Mouse (Mus musculus): ENCODE measurements at regions not wholly inside any gene's neighbourhood (a gene's known extent, or its start where the extent isn't known, plus 50 kb on each side); places are given as distances from the start of the nearest gene placed in this dataset.

DNA sequence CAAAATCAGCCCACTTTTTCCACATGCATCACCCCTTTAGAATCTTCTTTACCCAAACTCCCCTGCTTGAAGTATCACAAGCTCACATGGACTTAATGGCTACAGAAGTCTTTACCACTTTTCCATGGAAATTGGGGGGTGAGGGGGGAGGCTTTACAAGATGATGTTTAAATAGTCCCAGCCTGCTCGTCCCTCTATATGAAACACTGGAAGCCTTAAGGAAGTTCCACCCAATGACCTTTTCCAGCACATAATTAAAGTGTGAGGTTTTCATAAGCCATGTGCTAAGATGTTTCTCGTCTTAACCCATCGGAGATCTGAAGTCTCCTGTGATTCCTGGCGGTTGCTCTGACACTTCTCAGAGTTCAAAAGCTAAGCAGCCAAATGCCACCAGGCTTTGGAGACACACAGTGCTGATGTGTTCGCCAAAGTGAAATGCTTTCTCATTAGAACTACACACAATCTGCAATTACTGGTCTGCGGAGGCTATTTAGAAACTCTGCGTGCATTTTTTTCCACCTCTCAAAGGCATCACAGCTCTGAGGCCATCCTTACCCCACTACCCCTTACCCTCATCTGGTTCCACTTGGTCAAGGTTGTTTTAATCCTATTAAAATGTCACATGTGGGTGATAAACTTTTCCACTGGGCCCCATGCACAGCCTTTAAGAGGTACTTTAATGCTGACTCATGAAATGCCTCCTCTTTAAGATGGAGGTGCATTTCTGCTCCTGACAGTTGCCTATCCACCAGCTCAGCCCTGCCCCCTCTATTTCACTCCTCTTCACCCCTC lies 116.3 kb upstream of the Cd180 start:
- in situ Hi-C loops (cut with MboI, MseI), result no loop called here

DNA sequence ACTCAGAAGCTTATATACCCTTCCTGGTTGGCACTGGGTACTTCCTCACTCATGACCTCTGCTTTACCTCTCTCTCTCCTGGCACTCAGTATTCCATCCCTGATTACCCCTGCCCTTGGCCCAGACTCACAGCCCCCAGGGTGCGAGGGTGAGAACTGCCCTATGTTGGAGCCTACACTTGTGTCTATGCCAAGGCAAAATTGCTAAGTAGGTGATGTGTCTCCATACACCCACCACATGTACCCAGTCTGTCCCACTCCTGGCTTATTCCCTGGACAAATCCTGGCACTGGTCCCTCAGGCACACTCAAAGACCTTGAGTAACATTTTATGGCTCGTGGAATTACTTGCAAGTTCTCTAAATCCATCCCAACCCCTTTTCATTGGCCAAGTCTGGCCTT lies 114.5 kb upstream of the Cd180 start:
- in situ Hi-C loops (cut with MboI, MseI), result no loop called here

GRCm38 (mm10) chr13:102579638-102580037 lies 113.7 kb upstream of the Cd180 start:
- in situ Hi-C loops (cut with MboI, MseI), result no loop called here

DNA sequence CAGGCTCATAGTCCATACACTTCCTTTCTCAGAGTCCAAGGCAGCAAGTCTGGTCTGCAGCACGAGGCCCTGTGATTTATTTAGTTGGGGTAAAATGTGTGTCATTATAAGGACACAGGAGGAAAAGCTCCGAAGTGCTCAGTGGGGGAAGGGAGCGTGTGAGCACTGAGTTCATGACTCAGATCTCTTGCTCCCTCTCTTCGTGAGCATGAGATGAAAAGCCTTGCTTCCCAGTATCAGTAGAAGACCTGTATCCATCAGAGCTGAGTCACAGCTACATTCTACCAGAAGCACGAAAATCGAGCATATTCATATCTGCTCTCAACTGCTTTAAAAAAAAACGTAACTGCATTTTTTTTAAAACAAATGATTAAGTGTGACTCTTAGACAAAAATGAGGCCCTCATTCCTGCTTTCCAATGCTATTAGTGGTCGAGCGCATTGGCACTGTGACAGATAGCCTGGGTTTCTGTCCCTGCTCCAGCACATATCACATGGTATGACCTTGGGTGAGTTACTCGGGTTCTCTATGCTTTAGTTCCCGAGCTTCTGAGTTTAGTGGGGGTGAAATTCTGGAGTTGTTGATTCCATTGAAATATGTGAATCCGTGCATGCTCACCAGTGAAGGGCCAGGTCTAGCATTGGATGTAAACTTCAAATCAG lies 109.2 kb upstream of the Cd180 start:
- in situ Hi-C loops (cut with MboI, MseI), result no loop called here

- in situ Hi-C loops (cut with MboI, MseI), result no loop called here
Observed at GRCm38 (mm10) chr13:102586215-102586614, 107.1 kb upstream of the Cd180 start.

- in situ Hi-C loops (cut with MboI, MseI), result loop anchor here (5.0 kb wide), 2 partner anchors 52 to 1583 kb away; no protein-coding TSS in a partner anchor
Observed at GRCm38 (mm10) chr13:102589680-102590435, 103.5 kb upstream of the Cd180 start.

DNA sequence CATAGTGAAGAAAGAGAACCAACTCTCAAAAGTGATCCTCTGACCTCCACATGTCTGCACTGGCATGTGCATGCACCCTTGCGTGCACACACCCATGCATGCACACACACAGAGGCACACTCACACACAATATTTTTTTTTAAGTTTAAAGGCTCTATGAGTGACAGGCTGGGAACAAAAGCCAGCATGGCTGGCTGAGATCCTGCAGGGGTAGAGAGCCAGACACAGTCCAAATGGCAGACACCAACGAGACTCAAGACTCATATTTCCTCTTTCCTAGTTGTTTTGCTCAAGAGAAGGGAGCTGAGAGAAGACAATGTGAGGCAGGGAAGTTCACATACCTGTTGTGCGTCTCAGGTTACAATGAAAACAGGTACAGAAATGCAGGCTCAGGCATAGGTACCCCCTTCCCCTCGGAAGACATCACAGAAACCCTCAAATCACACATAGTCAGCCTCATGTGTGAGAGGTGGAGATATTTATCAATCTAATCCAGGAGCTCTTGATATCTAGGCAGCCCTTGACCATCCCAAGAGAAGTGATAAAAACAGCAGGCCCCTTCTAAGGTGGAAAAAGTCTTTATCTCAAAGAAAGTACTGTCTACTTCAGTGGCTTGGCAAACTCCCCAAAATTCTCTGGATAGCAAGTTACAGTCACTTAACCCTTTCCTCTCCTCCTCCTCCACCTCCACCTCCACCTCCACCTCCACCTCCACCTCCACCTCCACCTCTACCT lies 101.4 kb upstream of the Cd180 start:
- in situ Hi-C loops (cut with MboI, MseI), result loop anchor here (5.0 kb wide), 2 partner anchors 50 to 1585 kb away; no protein-coding TSS in a partner anchor

- in situ Hi-C loops (cut with MboI, MseI), result loop anchor here (5.0 kb wide), 2 partner anchors 49 to 1586 kb away; no protein-coding TSS in a partner anchor
Observed at GRCm38 (mm10) chr13:102593405-102594200, 99.8 kb upstream of the Cd180 start.

DNA sequence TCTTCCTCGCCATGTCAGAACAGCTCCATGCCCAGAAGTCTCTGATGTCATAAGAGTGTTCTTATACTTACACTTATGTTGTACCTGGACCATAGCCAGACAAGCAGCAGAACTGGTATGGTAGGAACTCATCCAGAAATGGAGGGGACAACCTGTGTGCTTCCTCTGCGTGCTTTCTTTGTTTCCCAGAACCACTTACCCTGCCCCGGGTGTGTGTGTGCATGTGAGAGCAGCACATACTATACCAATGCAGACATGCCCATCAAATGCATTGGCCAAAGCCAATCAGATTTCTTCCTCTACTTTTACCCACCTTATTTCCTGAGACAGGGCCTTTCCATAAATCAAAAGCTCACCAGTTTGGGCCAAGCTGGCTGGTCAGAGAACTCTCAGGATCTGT lies 99.2 kb upstream of the Cd180 start:
- in situ Hi-C loops (cut with MboI, MseI), result loop anchor here (5.0 kb wide), 2 partner anchors 48 to 1587 kb away; no protein-coding TSS in a partner anchor

GRCm38 (mm10) chr13:102595602-102596001 lies 97.8 kb upstream of the Cd180 start:
- in situ Hi-C loops (cut with MboI, MseI), result no loop called here

DNA sequence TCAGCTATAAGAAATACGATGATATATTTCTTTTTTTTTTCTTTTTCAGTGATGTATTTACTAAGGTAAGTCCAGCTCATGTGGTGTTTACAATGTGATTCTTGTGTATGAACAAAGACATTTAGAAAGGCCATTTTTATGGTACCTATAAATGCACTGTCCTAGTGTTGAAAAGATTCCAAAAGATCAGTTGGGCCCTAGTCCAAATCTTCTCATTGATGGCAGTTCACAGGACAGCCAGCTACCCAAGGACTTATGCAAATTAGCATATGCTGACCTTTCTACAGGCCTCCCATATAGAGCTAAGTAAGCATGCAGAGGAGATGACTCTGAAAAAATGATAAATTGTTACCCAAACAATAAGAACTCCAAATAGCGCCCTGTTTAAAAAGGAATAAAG lies 97.3 kb upstream of the Cd180 start:
- in situ Hi-C loops (cut with MboI, MseI), result no loop called here

GRCm38 (mm10) chr13:102598181-102598580 lies 95.2 kb upstream of the Cd180 start:
- in situ Hi-C loops (cut with MboI, MseI), result no loop called here

GRCm38 (mm10) chr13:102599602-102600001 lies 93.8 kb upstream of the Cd180 start:
- in situ Hi-C loops (cut with MboI, MseI), result loop anchor here in 1 of 2 experiments (10.0 kb wide), 1 partner anchor 1225 kb away; no protein-coding TSS in a partner anchor

DNA sequence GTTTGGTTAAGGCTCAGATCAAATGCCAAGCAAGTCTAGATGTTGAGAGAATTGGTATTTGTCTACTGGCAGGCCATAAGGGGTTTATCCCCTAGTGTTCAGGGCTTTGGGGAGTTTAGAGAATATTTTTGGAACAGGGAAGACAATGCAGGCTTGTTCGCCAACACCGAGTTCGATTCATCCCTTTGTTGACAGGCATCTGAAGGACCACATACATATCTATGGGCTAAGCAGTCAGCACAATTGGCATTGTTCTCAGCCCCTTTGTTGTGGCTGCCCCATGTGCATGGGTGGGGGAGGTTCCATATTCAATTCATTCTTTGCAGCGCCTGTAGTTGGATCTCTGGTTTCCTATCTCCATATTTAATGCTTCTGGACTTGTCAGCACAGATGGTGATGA lies 93.3 kb upstream of the Cd180 start:
- in situ Hi-C loops (cut with MboI, MseI), result loop anchor here in 1 of 2 experiments (10.0 kb wide), 1 partner anchor 1225 kb away; no protein-coding TSS in a partner anchor

GRCm38 (mm10) chr13:102624461-102624860 lies 68.9 kb upstream of the Cd180 start:
- in situ Hi-C loops (cut with MboI, MseI), result no loop called here

GRCm38 (mm10) chr13:102625171-102625835 lies 68.1 kb upstream of the Cd180 start:
- in situ Hi-C loops (cut with MboI, MseI), result loop anchor here in 1 of 2 experiments (25.0 kb wide), 2 partner anchors 1113 to 1938 kb away; no protein-coding TSS in a partner anchor

DNA sequence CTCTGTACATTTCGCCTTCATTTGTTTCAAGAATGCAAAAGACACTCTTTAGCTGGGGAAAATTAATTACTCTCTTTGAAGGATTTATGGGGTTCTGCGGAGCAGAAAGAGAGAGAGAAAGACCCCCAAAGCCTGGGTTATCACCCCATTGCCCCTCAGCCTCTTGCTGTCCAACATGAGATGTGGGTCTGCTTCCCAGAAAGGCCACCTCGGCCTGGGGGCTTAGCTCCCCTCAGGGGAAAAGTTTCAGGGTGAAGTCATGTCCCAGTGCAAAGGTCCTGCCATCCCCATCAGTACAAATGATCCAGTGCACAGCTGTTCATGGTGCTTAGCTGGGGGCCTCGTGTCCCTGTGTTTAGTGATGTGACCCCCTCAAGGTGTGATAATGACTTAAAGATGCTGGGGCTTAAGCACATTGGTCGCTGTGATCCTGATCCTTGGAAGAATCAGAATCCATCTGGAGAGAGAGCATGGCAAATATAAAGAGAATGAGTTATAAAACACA lies 67.5 kb upstream of the Cd180 start:
- in situ Hi-C loops (cut with MboI, MseI), result loop anchor here in 1 of 2 experiments (25.0 kb wide), 2 partner anchors 1114 to 1939 kb away; no protein-coding TSS in a partner anchor

- in situ Hi-C loops (cut with MboI, MseI), result loop anchor here in 1 of 2 experiments (25.0 kb wide), 2 partner anchors 1115 to 1940 kb away; no protein-coding TSS in a partner anchor
Observed at GRCm38 (mm10) chr13:102627786-102628185, 65.6 kb upstream of the Cd180 start.

DNA sequence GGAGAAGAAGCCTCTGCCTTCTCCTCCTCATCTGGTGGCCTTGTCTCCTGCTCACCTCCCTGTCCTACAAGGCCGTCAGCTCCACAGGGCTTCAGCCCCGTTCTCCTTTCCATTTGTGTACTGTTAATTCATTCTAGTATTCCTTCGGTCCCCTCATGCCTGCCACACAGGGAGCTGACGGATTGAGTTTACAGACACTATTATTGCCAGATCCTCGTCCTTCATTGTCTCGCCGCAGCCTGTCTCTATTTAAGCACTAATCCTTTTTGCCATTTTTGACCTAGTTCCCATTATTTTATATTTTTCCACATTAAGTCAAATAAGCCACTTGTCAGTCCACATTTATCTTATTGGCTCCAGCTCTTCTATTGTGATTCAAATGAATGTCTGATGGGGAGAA lies 64.2 kb upstream of the Cd180 start:
- in situ Hi-C loops (cut with MboI, MseI), result loop anchor here in 1 of 2 experiments (25.0 kb wide), 2 partner anchors 1117 to 1942 kb away; no protein-coding TSS in a partner anchor
